Mouse (Mus musculus) c-Kit-positive CD71-negative TER-119-negative erythroid progenitor cells, embryonic 14.5 days (primary cell): Measurements from ENCODE around the gene Bcl11b.

Experiments
- DNase-seq: peaks from one replicate; pipeline ENCODE4 v3.0.0-alpha.2; 2013; ENCODE audit warnings: low read depth

Gene Bcl11b

DNA sequence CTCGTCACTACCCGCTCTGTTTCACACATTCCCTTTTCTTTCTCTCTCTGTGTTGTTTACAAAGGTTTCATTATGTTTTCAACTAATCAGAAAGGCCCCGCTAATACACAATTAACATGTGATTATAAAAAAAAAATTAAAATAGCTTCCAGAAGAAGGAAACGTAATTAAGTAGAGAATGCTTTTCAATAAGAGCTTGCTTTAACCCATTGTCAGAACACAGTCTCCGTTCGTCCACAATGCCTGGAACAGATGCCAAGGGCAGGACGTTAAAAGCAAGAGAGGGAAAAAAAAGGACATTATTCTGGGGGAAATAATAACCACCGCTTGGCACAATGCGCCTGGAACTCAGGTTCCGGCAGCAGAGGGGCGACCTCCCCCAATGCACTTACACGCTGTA, 71.3 kb downstream of the Bcl11b start:
- no peak for DNase-seq

DNA sequence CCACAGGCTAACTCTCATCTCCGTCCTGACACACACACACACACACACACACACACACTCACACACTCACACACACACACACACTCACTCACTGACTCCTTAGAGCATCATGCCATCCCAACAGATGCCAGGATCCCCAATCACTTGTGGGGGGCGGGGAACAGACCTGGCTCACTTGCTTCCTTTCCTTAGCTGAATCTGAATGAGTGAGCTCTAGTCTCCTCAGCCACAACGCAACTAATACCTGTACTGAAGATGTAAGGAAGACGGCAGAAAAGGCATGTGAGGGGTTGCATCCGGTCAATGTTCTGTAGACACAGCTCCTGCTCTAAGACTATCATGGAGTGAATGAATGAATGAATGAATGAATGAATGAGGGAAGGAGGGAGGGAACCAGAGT, 71.9 kb downstream of the Bcl11b start:
- DNase-seq, result no peak

DNA sequence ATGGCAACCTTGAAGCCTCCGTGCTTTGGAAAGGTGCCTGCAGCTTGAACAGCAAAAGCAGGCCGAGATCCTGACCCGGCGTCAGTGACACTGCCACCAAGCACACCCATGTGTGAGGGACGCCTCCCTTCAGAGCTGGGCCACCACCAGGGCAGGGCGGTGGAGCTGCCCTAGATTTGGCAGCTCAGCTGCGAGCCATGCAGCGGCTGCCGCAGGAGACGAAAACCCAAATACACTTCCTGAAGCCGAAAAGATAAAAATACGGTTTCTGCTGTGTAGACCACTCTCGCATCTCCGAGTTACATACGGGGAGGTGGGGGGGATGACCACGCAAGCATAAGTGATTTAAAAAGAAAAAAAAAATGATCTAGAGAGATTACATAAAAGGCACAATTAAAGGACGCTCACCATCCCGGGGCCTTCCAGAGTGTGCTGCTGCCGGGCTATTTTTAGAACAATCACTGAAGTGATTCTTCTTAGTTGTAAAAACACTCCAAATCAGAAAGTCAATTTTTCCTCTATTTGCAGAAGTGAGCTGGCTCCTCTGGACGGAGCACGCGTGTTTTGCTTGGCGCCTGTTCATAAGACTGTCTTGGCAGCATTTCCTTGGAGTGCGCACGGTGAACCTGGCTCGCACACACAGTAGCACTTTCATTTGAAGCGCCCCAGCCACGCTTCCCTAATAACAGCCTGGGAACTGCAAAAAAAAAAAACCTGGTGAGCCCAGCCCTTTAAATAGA, 72.6 kb downstream of the Bcl11b start:
- no peak for DNase-seq

DNA sequence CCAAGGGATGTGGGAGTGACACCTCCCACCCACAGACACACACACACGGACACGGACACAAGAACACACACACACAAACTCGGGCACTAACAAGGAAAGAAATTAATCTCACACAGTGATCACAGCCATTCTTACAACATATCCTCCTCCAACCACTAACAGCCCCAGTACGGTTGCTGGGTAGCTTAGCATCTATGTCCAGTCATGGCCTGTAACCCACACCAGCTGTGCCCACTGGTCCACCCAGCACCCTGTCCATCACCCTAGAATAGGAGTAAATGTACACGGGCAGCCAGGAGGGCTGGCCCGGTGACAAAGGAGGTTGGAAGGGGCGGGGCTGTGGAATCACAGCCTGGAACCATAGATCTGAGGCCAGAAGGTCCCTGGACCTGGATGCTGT, 74.5 kb downstream of the Bcl11b start:
- DNase-seq, result no peak

DNA sequence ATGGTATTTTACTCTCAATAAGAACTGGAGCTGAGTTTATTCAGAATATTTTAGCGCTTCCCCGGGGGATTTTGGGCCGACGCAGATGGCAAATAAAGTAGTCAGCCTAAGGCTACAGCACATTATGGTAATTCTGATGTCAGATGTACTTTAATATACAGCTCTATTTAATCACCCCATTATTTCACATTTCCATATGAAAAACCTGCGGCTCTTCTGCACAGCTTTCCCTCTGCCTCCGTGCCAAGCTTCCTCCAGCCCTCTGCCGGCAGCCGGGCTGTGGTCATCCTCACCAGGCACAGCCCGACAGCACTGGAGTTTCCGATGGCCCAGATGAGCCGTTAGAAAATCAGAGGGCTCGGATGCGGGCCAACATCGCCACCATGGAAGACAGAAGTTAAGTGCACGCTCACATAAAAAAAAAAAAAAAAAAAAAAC, 74.9 kb downstream of the Bcl11b start:
- DNase-seq, result no peak

DNA sequence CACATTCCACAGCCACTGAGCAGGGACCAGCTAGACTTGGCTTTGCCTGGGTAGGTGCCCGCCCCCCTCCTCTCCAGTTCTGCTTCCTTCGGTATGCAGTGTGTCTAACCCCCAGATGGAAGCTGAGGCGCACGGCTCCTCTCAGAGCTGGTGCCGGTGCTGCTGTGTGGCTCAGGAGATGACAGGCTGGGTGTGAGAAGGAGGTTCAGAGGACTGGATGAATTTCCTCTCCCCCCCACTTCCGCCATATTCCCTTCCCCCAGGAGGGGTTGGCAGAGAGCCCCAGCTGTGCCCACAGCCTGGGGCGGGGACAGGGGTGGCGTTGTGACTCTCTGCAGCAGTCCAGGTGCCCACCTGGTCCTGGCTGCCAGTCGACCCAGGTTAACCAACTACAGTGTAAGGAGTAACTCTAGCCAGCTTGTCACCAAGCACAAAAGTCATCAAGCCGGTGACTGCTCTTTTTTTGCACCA, 75.4 kb downstream of the Bcl11b start:
- no peak for DNase-seq

DNA sequence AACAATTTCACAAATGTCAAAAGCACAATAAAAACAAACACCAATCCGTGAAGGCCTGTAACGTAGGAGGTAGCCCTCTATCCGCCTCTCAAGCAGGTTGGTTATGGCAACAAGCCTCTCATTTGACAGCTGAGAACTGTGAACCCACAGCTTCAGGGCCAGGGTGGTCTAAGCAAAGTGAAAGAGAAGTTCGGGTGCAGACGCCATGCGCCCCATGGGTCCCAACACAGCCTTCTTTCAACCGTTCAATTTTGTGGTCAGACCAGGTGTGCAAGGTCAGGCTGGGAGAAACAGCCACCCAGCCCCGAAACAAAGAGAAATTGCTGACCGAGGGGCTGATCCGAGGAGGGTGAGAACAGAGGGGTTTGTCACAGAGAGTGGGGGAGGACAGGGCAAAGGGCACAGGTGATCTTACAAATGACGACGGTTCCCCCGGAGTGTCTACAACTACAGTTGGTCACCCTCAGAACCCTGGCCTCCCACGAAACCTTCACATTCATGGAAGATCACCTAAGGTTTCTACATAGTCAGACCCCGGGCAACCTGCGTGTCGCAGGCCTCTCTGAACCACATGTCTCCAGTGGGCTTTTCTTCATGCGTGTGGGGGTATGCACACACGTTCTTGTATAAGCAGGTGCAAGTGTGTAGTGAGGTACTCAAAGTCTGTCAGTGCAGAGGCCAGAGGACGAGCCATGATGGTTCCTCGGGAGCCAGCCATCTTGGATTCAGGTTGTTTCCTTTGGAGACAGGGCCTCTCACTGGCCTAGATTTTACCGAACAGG, 77.1 kb downstream of the Bcl11b start:
- DNase-seq, result no peak

DNA sequence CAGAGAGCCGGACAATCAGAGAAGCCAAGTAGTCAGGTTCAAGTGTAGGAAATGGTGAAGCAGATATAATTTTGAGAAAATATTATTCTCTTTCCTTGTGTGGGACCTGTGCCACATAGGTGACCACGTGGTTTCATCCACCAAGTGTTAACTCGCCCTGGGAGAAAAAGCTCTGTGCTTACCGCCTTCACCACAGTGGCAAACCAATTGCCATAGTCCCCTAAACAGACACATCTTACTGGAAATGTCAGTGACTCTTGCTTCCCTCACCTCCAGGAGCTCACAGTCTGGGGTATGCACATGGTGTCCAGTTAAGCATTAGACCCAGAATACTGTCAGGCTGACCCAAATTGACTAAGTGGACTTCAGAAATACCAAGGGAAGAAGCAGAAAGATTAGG, 78.7 kb downstream of the Bcl11b start:
- no peak for DNase-seq

DNA sequence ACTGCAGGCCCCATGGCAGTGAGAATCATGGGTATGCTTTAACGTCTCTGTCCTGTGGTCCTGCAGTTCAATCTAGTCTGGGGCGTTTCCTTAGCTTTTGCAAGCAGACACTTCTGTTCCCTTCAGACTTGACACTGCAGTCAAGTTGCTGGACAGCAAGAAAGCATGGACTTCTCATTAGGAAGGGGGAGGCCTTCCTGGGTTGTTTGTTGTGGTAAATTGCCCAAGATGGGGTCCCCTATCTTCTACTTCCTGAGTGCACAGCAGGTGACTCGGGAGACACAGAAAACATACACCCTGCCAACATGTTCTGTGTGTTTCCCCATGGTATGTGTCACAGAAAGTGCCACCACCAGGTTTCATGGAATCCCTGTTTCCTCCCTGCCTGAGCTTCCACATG, 79.4 kb downstream of the Bcl11b start:
- DNase-seq, result no peak

DNA sequence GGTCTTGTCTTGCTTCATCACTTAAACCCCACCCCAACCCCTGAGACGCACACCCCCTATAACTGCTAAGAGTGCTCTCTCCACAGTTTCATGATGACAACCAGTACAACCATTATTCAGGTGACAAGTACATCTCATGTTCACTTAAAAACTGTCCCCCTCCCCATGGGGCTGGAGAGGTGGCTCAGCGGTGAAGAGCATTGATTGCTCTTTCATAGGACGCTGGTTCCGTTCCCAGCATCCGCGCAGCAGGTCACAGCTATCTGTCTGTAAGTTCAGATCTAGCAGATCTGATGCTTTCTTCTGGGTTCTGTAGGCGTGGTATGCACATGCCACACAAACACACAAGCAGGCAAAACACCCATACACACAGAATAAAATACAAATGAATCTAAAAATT, 81.2 kb downstream of the Bcl11b start:
- no peak for DNase-seq

DNA sequence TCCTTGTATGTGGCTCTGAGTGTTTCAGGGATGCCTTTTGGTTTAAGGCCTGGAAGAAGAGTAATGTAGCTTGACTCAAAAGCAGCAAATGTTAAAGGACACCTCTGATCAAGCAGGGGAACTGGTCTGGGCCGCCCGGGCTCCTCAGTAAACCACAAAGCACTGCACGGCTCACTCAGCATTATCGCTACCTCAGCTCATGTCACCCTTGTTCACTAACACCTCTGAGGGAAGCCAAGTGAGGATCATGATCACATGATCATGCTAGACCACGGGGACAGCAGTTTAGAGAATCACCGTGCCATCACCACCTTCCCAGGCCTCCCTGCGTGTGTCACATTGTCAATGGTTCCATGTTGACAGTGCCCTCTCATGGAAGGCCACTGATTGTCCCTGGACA, 81.8 kb downstream of the Bcl11b start:
- no peak for DNase-seq

DNA sequence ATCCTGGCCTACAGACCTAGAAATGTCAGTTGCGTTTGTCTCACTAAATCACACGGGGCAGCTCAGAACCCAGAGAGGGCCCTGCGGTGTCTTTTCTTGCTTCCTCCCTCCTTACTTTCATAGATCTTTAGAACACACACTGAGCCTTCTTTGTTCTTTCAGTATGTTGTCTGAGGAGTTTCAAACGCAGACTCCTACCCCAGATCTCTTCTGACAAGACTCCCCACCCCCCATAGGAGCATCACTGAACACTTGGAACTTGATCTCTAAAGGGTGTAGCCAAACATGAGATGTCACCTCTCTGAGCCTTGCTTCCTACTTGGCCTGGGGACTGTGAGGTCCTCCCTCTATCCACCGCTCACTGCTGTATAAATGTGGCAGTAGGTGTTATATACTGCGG, 82.2 kb downstream of the Bcl11b start:
- DNase-seq, result no peak

DNA sequence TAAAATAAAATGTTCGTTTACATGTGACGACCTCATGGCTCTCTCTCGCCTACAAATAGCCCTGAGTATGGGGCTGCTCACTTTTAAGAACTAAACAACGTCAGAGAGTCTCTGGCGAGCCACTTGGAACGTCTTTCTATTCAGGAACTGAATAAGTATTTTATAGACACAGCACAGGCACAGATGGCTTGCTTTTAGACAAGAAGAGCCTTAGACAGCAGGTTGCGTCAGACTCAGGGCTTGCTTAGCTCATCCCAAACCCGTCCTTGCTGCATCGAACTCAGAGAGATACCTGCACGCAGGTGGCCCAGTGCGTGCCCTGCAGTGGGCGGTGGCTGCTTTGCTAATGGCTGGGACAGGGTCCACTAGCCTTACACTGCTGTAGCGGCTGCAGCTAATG, 82.7 kb downstream of the Bcl11b start:
- no peak for DNase-seq

DNA sequence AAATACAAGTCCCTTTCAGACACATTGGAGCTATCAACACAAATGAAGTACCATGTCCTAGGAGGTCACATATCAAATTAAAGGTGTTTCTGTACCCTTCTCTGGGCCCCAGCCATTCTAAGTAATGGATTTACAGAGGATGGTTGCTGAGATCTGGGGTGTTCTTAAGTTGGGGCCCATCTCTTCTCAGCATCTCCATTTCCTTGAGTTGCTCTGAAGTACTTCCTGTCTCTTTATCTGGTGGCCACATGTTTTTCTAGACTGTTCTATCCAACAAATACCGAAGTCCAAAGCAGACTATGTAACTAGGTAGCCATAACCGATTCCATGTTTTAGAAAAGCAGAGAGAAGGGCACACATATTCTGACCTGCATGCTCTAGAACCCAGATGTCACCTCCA, 83.3 kb downstream of the Bcl11b start:
- DNase-seq, result no peak

DNA sequence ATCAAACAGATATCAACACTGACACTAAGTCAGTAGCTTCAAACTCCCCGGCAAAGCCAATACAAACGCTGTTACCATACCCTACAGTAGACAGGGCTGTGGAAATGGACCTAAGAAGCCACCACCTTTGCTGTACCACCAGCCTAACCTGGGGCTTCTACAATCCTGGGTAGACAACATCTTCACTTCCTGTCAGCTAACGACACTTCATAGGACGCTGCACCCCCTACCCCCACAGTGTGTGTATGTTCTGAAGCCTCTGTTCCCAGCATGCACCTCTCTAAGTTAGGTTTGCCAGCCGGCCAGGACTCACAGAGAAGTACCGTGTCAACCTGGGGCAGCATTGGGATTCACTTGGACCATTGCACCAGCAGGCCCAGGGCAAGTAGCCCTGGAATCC, 84.6 kb downstream of the Bcl11b start:
- DNase-seq, result no peak

DNA sequence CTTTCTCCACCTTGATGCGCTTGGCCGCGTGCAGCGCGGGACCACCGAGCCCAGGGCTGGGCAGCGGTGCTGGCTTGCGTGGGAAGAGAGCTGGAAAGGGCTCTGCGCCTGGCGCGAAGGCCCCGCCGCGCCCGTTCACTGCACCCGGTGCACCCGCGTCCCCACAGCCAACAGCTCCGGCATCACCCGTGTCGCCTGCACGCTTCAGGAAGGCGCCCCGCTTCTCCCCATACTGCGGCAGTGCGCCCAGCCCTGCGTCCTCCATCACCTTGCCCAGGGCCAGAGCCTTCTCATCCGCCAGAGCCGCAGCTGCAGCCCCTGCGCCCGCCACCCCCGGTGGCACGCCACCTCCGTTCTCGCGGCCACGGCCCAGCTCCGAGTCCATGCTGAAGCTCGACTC, 87.4 kb downstream of the Bcl11b start:
- DNase-seq, result no peak

DNA sequence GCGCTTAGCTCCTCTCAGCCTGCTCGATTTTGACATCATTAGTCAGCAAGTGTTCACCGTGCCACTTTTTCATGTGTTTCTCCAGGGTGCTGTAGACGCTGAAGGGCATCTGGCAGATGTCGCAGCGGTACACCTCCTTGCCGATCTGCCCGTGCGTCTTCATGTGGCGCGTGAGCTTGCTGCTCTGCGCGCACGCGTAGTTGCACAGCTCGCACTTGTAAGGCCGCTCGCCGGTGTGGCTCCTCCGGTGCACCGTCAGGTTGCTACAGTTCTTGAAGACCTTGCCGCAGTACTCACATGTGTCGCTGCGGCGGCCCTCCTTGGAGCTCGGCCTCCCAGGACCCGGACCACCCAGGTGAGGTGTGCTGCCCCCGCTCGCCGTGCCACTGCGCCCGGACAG, 88.0 kb downstream of the Bcl11b start:
- DNase-seq, result no peak

DNA sequence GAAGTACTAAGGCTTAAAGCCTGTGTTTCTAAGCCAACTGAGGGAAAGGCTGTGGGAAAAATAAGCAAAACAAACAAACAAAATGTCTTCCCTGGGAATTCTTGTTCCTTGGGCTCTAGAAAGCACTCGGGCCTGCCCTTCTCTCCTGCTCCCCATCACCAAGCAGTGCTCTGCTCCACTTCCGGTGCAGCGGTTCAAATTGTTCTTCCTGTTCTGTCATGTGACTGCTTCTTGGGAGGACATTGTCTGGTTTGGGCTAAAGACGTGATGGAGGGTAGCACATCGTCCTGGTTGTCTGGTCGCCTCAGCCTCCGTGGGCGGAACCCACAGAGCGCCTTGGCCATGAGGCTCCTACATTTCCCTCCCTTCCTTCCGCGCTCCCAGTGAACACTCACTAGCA, 94.6 kb downstream of the Bcl11b start:
- no peak for DNase-seq

DNA sequence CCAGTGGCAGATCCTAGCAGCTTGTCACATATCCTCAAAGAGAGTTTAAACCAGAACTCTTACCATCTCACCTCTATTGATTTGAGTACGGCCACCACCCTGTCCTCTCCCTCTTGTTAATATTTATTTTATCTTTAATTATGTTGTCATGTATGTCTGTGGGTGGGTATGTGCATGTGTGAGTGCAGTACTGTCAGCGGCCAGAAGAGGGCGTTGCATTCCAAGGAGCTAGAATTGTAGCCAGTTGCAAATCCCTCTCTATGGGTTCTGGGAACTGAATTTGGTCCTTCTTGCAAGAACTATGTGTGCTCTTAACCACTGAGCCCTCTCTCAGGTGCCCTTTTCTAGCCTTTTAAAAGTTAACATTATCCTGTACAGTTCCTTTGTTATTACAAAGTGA, 98.1 kb downstream of the Bcl11b start:
- DNase-seq, result no peak

DNA sequence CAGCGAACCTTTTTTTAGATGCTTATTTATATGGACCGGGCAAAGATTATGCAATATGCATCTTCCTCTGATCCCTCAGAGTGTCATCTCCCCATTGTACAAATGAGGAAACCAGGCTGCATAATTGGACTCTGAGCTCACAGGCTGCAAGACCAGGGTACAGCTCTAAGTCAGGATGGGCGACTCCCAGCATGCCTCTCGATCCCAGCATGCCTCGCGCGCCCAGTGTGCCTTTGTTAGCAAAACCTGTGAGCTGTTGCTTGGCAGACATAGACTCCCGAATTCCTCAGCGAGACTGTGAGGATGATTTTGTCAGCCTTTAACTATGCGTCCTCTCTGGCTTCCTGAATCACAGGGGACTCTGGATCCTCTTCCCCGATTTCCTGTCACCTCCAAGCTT, 98.9 kb downstream of the Bcl11b start:
- no peak for DNase-seq

DNA sequence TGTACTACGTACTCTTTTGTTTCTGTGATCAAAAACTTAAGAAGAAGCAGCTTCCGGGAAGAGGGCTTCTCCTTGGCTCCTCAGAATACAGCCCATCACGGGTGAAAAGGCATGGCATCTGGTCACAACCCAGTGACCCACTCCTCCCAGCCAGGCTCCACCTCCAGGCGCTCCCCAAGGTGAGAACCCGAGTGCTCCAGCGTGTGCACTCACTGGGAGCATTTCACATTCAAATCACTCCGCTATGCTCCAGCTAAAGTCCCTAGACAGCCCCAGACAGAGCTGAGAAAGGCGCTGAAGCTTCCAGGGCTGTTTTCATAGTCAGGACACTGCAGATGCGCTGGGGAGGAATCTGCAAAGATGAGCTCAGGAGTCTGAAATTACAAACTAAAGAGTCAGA, 99.5 kb downstream of the Bcl11b start:
- no peak for DNase-seq

DNA sequence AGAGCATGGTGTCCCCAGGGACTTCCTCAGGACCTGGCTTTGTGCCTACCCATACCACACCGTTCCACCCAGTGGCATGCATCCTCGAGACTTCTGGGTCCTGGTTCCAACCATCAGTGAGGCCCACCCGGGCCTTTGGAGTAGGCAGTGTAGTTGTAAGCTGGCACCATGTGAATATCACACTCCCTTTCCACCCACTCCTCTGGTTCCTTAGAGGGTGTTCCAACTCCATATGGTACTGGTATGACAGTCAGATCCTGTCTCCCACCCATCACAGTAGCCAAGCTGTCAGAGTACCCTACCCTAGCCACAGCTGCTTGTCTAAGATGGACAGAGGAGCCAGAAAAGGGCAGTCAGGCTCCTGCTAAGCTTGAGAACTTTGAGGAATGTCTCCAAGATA, 112.0 kb downstream of the Bcl11b start:
- DNase-seq, result no peak

DNA sequence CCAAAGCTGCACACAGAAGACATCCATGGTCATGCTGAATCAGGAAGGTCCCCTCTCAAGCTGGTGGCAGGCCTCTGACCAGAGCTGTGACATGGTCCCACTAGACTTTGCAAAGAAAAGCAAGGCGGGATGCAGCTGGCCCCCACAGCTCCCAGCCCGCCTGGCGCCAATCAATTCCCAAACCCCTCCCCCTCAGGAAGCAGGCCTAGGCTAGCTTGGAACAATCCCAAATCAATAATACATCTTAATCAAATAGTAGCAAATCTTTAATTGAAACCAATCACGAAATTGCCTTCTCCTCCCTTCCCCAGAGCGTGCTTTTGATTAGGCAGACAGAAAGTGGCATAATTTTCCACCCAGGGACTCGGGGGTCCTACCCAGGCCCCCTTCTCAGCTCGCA, 113.1 kb downstream of the Bcl11b start:
- DNase-seq, result no peak

DNA sequence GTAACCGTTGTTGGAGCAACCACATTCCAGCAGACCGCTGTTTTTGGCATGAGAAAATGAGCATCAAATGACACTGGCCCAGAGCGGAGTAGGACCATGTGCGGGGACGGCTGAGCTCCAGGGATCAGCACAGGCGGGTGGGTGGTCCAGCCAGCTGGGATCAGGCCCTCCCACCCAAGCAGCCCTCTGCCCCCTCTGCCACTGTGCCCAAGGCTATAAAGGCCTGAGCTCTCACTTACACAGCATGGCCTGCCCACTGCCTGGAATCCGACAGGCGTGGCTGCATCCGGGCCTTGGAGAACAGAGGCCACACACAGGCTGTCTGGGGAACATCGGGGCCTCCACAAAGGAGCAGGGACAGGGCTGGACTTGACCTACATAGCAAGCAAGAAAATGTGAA, 113.6 kb downstream of the Bcl11b start:
- no peak for DNase-seq
